Mouse (Mus musculus): Measurements from ENCODE around the gene Mylk.

Mylk gene

GRCm38 (mm10) chr16:34844783-34845182, 99.8 kb downstream of the Mylk start:
- no peak for DNase-seq (ENCODE audit: low spot score in 2 of 2)

GRCm38 (mm10) chr16:34847638-34848037, 102.6 kb downstream of the Mylk start:
- no peak for DNase-seq (ENCODE audit: low spot score in 2 of 2)

- DNase-seq (ENCODE audit: low spot score in 2 of 2) = no peak
Observed at GRCm38 (mm10) chr16:34854066-34854465, 109.1 kb downstream of the Mylk start.

- no peak for DNase-seq (ENCODE audit: low spot score in 2 of 2)
Observed at GRCm38 (mm10) chr16:34855136-34855535, 110.1 kb downstream of the Mylk start.

GRCm38 (mm10) chr16:34855751-34856150, 110.7 kb downstream of the Mylk start:
- no peak for DNase-seq (ENCODE audit: low spot score in 2 of 2)

GRCm38 (mm10) chr16:34857631-34858030, 112.6 kb downstream of the Mylk start:
- no peak for DNase-seq (ENCODE audit: low spot score in 2 of 2)

- no peak for DNase-seq (ENCODE audit: low spot score in 2 of 2)
Observed at GRCm38 (mm10) chr16:34860761-34861160, 115.8 kb downstream of the Mylk start.

- DNase-seq (ENCODE audit: low spot score in 2 of 2) = no peak
Observed at GRCm38 (mm10) chr16:34861744-34862365, 116.8 kb downstream of the Mylk start.

GRCm38 (mm10) chr16:34865373-34865772, 120.4 kb downstream of the Mylk start:
- no peak for DNase-seq (ENCODE audit: low spot score in 2 of 2)

GRCm38 (mm10) chr16:34867217-34867616, 122.2 kb downstream of the Mylk start:
- no peak for DNase-seq (ENCODE audit: low spot score in 2 of 2)

GRCm38 (mm10) chr16:34880031-34880778, 135.2 kb downstream of the Mylk start:
- DNase-seq (ENCODE audit: low spot score in 2 of 2) = no peak

- DNase-seq (ENCODE audit: low spot score in 2 of 2) = no peak
Observed at GRCm38 (mm10) chr16:34880815-34881214, 135.8 kb downstream of the Mylk start.

GRCm38 (mm10) chr16:34887037-34887436, 142.0 kb downstream of the Mylk start:
- DNase-seq (ENCODE audit: low spot score in 2 of 2) = no peak

GRCm38 (mm10) chr16:34894016-34894415, 149.0 kb downstream of the Mylk start:
- DNase-seq (ENCODE audit: low spot score in 2 of 2) = no peak

- DNase-seq (ENCODE audit: low spot score in 2 of 2) = no peak
Observed at GRCm38 (mm10) chr16:34895916-34896315, 150.9 kb downstream of the Mylk start.

- DNase-seq (ENCODE audit: low spot score in 2 of 2) = no peak
Observed at GRCm38 (mm10) chr16:34896996-34897395, 152.0 kb downstream of the Mylk start.

GRCm38 (mm10) chr16:34898057-34898789, 153.2 kb downstream of the Mylk start:
- DNase-seq (ENCODE audit: low spot score in 2 of 2) = no peak

- DNase-seq (ENCODE audit: low spot score in 2 of 2) = no peak
Observed at GRCm38 (mm10) chr16:34899071-34899808, 154.2 kb downstream of the Mylk start.

GRCm38 (mm10) chr16:34899997-34900396, 155.0 kb downstream of the Mylk start:
- no peak for DNase-seq (ENCODE audit: low spot score in 2 of 2)

- no peak for DNase-seq (ENCODE audit: low spot score in 2 of 2)
Observed at GRCm38 (mm10) chr16:34900471-34900870, 155.5 kb downstream of the Mylk start.

GRCm38 (mm10) chr16:34901031-34901430, 156.0 kb downstream of the Mylk start:
- no peak for DNase-seq (ENCODE audit: low spot score in 2 of 2)

All from urinary bladder, postnatal 36 days (tissue).